Mouse (Mus musculus) neural tube, embryonic 14.5 days (tissue): Measurements from ENCODE around the gene Pdzd2. TPM values are rescaled to one million over a fixed set of nuclear protein-coding genes. Genes with fewer than 3 reads are reported as not detected.

ENCODE experiments used
- ATAC-seq: fragments of 200-750 bp; cut with Nextera tagmentation; 2 replicates; pipeline ENCODE4 v1.8.0; 2017; ENCODE audit warnings: low read depth, mild to moderate bottlenecking, moderate TSS enrichment, moderate library complexity
- H3K27ac ChIP-seq: fragments of 300-500 bp; sonication (generic); 2 replicates; pipeline ENCODE4 v1.5.1; 2014; ENCODE audit warnings: low read depth, mild to moderate bottlenecking, control low read depth, low read length, moderate library complexity, mixed read lengths
- H3K27me3 ChIP-seq: fragments of 300-500 bp; sonication (generic); 2 replicates; pipeline ENCODE4 v1.6.1; 2014; ENCODE audit warnings: low read length; ENCODE audit not compliant: control insufficient read depth, insufficient read depth
- H3K36me3 ChIP-seq: fragments of 300-500 bp; sonication (generic); 2 replicates; pipeline ENCODE4 v1.6.1; 2014; ENCODE audit warnings: low read length, mixed read lengths; ENCODE audit not compliant: control insufficient read depth, insufficient read depth
- H3K4me1 ChIP-seq: fragments of 300-500 bp; sonication (generic); 2 replicates; pipeline ENCODE4 v1.6.1; 2014; ENCODE audit warnings: low read length; ENCODE audit not compliant: control insufficient read depth, insufficient read depth
- H3K4me2 ChIP-seq: fragments of 300-500 bp; sonication (generic); 2 replicates; pipeline ENCODE4 v1.6.1; 2014; ENCODE audit warnings: mild to moderate bottlenecking, low read depth, low read length, control low read depth
- H3K4me3 ChIP-seq: fragments of 300-500 bp; sonication (generic); 2 replicates; pipeline ENCODE4 v1.5.1; 2014; ENCODE audit warnings: low read depth, low read length, control low read depth, mixed read lengths
- H3K9ac ChIP-seq: fragments of 300-500 bp; sonication (generic); replicated peaks from 2 replicates; pipeline ENCODE4 v1.6.1; 2014; ENCODE audit warnings: low read depth, mild to moderate bottlenecking, control low read depth, low read length, mixed read lengths
- H3K9me3 ChIP-seq: fragments of 300-500 bp; sonication (generic); 2 replicates; pipeline ENCODE4 v1.6.1; 2016; ENCODE audit warnings: low read length; ENCODE audit not compliant: control insufficient read depth
- WGBS: fragments of 180-500 bp; shearing (Covaris S2); extraction: QIAGEN DNeasy Blood & Tissue Kit; methylation state at CpG from one replicate; pipeline ENCODE4 v1.1.7; 2014; 5-methylcytosine and 5-hydroxymethylcytosine counted together
- polyA plus RNA-seq: library from polyadenylated mRNA; unstranded; fragments of >200 nt; fragmentation: Nextera tagmentation; extraction: Ambion mirVana; gene quantifications from 2 replicates; pipeline ENCODE4 v1.2.1, GENCODE M21; 2014

The Pdzd2 gene
- polyA plus RNA-seq, 1 experiment from 2014 or later, result 16.6 TPM

DNA sequence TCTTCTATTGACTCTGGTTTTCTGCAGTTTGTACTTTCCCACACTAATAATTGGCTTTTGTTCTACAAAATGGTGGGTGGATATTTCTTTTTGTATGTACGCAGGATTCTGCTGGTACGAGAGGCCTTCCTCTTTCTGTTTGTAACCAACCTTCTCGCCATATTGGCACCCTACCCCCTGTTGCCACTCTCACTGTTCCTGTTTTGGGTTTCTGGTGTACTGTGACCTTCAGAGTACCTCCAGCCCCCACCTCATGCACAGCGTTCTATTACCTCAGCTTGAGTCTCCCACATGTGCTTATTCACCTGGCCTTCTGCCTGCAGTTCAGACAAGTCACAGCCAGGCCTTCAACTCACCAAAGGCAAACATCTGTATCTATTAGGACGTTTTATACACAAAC is 389.9 kb downstream of the Pdzd2 start:
- no peaks in the 10 kb centered on the region for H3K9me3 ChIP-seq
- no peaks in the 10 kb centered on the region for H3K27me3 ChIP-seq
- no peaks in the 10 kb centered on the region for H3K4me1 ChIP-seq
- ATAC-seq, result no peak
- 94% methylated on average over 5 of the region's 5 CpGs for WGBS
- no peak overlapping the region for H3K27ac ChIP-seq
- H3K4me3 ChIP-seq, result no peak overlapping the region
- peaks cover 16% of the 10 kb centered on the region; the same call in 1 of the 2 replicates for H3K36me3 ChIP-seq
- H3K4me2 ChIP-seq, result no peak overlapping the region
- no peak overlapping the region for H3K9ac ChIP-seq

DNA sequence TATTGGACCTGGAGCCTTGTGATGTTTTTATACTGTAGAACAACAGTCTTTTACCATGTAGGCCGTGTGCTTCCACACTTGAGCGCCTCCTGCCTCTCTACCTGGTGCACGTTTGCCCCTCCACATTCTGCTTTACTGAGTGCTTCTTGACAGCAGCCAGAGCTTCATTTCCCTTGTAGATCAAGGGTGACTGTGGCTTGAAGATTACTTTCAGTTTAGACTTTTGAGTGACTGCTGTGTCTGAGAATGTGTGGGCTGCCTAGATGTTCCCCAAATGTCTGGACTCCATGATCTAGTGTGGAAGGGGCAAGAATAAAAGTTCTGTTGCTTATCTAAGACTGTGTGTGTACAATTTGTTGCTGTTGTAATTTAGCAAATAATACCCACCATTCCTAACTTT is 390.8 kb downstream of the Pdzd2 start:
- 90% methylated on average over 3 of the region's 3 CpGs for WGBS
- no peak overlapping the region for H3K9ac ChIP-seq
- no peak for ATAC-seq
- H3K36me3 ChIP-seq, result peaks cover 14% of the 10 kb centered on the region; the same call in 1 of the 2 replicates
- H3K27ac ChIP-seq, result no peak overlapping the region
- no peak overlapping the region for H3K4me3 ChIP-seq
- no peaks in the 10 kb centered on the region for H3K9me3 ChIP-seq
- no peaks in the 10 kb centered on the region for H3K27me3 ChIP-seq
- H3K4me1 ChIP-seq, result no peaks in the 10 kb centered on the region
- no peak overlapping the region for H3K4me2 ChIP-seq

DNA sequence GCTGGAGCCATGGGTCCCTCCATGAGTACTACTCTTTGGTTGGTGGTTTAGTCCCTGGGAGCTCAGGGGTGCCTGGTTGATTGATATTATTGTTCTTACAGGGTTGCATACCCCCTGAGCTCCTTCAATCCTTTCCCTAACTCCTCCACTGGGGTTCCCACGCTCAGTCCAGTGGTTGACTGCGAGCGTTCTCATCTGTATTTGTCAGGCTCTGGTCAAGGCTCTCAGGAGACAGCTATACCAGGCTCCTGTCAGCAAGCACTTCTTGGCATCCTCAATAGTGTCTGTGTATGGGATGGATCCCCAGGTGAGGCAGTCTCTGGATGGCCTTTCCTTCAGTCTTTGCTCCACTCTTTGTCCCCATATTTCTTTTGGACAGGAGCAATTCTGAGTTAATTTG is 392.8 kb downstream of the Pdzd2 start:
- no peak overlapping the region for H3K4me3 ChIP-seq
- 95% methylated on average over 3 of the region's 3 CpGs for WGBS
- H3K4me1 ChIP-seq, result no peaks in the 10 kb centered on the region
- H3K9ac ChIP-seq, result no peak overlapping the region
- H3K4me2 ChIP-seq, result no peak overlapping the region
- no peak overlapping the region for H3K27ac ChIP-seq
- no peak for ATAC-seq
- H3K36me3 ChIP-seq, result peaks cover 3% of the 10 kb centered on the region; the same call in 1 of the 2 replicates
- no peaks in the 10 kb centered on the region for H3K27me3 ChIP-seq
- no peaks in the 10 kb centered on the region for H3K9me3 ChIP-seq

DNA sequence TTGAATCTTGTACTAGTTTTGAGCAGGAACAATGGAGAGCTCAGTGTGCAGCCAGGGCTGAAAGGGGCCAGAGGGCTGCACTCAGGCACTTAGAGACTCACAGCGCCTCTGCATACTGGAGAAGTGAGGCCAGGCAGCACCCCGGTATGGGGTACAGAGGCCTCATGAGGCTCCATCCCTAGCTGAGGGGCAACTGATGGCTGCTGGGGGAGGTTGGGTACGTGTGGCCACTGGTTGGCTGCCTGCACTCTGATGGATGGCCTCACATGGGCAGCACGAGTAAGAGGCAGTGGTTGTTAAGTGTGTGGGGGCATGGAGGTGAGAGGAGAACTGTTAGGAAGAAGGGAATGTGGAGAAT is 398.3 kb downstream of the Pdzd2 start:
- Histone ChIP-seq H3K9ac (no peak overlapping the region), H3K27ac (no peak overlapping the region), H3K27me3 (no peaks in the 10 kb centered on the region), H3K36me3 (no peaks in the 10 kb centered on the region; the same call in 1 of the 2 replicates), H3K4me1 (no peaks in the 10 kb centered on the region), H3K9me3 (no peaks in the 10 kb centered on the region), H3K4me3 (no peak overlapping the region), H3K4me2 (no peak overlapping the region)
- WGBS, result 17% methylated on average over 4 of the region's 4 CpGs
- ATAC-seq, result 0 out of 2 replicates have a peak, but pooled peaks have one; percentile 44

DNA sequence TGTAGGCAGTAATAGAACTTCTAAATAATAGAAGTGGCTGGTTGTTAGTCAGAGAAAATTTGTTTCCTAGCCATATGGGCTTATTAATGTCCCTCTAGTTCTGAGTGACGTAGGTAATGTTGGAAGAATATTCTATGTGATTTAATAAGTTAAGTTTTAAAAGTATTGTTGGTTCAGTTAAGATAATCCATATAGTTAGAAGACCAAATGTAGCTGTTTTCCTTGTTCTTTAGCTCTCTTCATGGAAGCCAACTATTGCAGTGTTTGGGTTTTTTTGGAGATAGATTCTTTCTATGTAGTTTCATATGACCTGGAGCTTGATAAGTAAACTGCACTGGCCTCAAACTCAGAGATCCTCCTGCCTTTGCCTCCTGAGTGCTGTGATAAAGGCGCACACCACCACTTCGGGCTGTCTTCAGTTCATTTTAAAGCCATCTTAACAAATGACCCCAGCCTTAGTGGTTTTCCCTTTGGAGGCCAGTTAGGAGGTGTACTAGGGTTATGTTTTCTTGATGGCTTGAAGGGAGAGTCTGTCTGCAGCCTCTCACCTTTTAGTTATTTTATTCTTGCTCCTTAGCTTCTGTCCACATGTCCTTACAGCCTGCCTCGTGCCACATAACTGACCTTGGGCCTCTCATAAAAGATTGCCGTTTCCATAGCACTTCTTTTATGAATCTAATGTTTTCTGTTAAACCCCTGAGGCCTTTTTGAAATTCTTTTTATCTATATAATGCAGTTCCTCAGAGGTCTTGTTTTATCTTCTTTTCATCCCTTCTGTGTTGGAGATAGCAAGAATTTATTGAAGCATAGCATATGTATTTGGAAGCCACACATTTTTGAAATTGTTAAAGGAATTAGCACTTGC is 399.0 kb downstream of the Pdzd2 start:
- no peak overlapping the region for H3K4me3 ChIP-seq
- H3K9ac ChIP-seq, result no peak overlapping the region
- H3K36me3 ChIP-seq, result no peaks in the 10 kb centered on the region; the same call in 1 of the 2 replicates
- H3K27ac ChIP-seq, result no peak overlapping the region
- no peaks in the 10 kb centered on the region for H3K9me3 ChIP-seq
- no peaks in the 10 kb centered on the region for H3K4me1 ChIP-seq
- H3K27me3 ChIP-seq, result no peaks in the 10 kb centered on the region
- WGBS, result 54% methylated on average over 5 of the region's 5 CpGs
- no peak overlapping the region for H3K4me2 ChIP-seq
- no peak for ATAC-seq

DNA sequence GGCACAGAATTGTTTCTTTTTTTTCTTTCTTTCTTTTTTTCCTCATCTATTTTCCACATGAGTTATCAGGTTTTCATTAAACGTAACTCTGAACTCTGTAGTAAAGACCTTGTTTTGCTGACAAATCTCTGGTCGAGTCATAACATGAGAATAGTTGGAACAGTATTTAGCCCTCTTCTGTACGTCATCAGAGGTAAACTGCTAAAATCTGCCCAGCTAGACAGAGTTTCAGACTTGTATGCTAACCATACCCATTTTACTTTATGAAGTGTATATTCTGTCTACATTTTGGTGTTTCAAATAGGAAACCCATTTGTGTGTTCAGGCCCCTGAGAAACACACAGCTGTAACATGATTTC is 402.0 kb downstream of the Pdzd2 start:
- H3K27me3 ChIP-seq, result no peaks in the 10 kb centered on the region
- no peak overlapping the region for H3K4me2 ChIP-seq
- no peaks in the 10 kb centered on the region for H3K4me1 ChIP-seq
- H3K36me3 ChIP-seq, result no peaks in the 10 kb centered on the region
- H3K9me3 ChIP-seq, result no peaks in the 10 kb centered on the region
- no peak overlapping the region for H3K27ac ChIP-seq
- H3K9ac ChIP-seq, result no peak overlapping the region
- WGBS, result 80% methylated on average over 3 of the region's 3 CpGs
- H3K4me3 ChIP-seq, result no peak overlapping the region
- ATAC-seq, result no peak

DNA sequence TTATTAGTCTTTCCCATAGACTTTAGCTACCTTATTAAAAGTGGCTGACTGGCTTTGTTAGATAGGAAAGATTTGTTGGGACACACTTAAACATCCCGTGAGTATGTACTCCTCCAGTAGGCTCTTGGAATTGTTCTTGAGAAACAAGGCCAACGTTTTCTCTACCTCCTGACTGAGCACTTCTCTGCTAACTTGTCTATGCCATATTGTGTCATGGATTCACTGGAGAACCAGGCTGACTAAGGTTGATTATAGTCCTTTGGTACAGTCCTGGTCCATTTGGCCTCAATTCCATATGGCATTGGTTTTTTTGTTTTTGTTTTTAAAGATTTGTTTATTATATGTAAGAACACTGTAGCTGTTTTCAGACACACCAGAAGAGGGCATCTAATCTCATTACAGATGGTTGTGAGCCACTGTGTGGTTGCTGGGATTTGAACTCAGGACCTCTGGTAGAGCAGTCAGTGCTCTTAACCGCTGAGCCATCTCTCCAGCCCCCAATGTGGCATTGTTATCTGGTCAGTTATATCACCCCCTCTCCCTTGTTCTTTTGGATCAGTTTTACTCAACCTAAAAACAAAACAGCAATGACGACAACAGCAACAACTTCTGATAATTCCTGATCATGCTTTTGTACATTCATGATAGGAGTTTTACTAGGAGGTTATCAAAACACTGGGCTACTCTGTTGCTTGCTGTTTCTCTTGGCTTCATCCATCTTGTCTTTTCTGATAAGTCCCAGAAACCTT is 402.5 kb downstream of the Pdzd2 start:
- no peaks in the 10 kb centered on the region for H3K27me3 ChIP-seq
- 93% methylated on average over 4 of the region's 4 CpGs for WGBS

DNA sequence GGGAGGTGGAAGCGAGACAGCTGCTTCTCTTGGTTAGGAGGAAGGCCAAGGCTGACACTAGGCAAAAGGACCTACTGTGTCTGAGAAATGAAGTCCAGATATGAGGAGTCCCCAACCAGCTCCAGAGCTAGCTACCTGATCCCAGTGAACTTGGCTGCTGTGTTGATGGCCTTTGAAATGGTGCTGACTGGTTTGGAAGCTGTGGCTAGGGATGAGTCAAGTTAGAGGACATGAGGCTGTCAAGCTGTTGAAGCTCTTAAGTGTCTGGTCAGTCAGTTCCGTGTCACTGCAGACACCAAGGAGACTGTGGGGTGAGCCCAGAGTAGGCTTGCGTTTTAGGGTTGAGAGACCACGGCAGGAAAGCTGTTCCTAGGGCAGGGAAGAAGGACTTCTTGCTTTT is 405.3 kb downstream of the Pdzd2 start:
- 85% methylated on average over 4 of the region's 4 CpGs for WGBS
- H3K4me2 ChIP-seq, result no peak overlapping the region
- no peaks in the 10 kb centered on the region for H3K27me3 ChIP-seq
- no peaks in the 10 kb centered on the region for H3K36me3 ChIP-seq
- no peaks in the 10 kb centered on the region for H3K4me1 ChIP-seq
- no peak overlapping the region for H3K27ac ChIP-seq
- no peak overlapping the region for H3K9ac ChIP-seq
- H3K9me3 ChIP-seq, result no peaks in the 10 kb centered on the region
- no peak overlapping the region for H3K4me3 ChIP-seq
- no peak for ATAC-seq

More for the DNA sequence above, 402.5 kb downstream of the Pdzd2 start:
- Histone ChIP-seq H3K4me3 (no peak overlapping the region), H3K9me3 (no peaks in the 10 kb centered on the region), H3K4me2 (no peak overlapping the region), H3K36me3 (no peaks in the 10 kb centered on the region), H3K4me1 (no peaks in the 10 kb centered on the region), H3K27ac (no peak overlapping the region), H3K9ac (no peak overlapping the region)
- ATAC-seq, result no peak

DNA sequence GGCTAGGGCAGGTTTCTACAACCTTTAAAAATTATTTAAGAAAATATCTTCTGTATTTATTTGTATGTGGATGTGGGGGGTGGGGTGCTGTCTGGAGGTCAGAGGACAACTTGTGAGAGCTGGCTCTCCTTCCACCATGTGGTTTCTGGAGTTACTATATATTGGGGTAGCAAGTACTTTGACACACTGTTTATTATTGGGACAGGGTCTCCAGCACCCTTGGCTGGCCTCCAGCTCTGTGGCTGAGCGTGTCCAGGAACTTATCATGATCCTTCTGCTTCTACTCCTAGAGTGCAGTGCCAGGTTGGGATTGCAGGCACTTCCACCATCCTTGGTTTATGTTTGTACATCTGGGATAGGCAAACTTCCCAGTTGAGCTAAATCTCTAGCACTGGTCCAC is 408.4 kb downstream of the Pdzd2 start:
- 65% methylated on average over 1 of the region's 1 CpGs for WGBS
- H3K27ac ChIP-seq, result no peak overlapping the region

More for the DNA sequence above, 408.4 kb downstream of the Pdzd2 start:
- Histone ChIP-seq H3K4me2 (no peak overlapping the region), H3K9me3 (no peaks in the 10 kb centered on the region), H3K4me3 (no peak overlapping the region), H3K9ac (no peak overlapping the region), H3K4me1 (no peaks in the 10 kb centered on the region), H3K36me3 (no peaks in the 10 kb centered on the region), H3K27me3 (no peaks in the 10 kb centered on the region)
- no peak for ATAC-seq
